Mouse (Mus musculus) heart, embryonic 12.5 days (tissue): ENCODE results near the gene Zfp580. TPM values are rescaled to one million over a fixed set of nuclear protein-coding genes. Genes with fewer than 3 reads are reported as not detected.
A peak's percentile ranks its signal among the peaks of the same experiment; 100 is the strongest.

Source experiments
- ATAC-seq: fragments of 200-750 bp; cut with Nextera tagmentation; 2 replicates; pipeline ENCODE4 v1.8.0; 2017; ENCODE audit warnings: moderate TSS enrichment, moderate library complexity; ENCODE audit not compliant: insufficient number of reproducible peaks, low FRiP score
- H3K27ac ChIP-seq: fragments of 300-500 bp; sonication (generic); 2 replicates; pipeline ENCODE4 v1.5.1; 2016; ENCODE audit warnings: mild to moderate bottlenecking, moderate library complexity; ENCODE audit not compliant: poor library complexity, severe bottlenecking
- H3K27me3 ChIP-seq: fragments of 300-500 bp; sonication (generic); replicated peaks from 2 replicates; pipeline ENCODE4 v1.6.1; 2016; ENCODE audit warnings: mild to moderate bottlenecking, moderate library complexity
- H3K36me3 ChIP-seq: fragments of 300-500 bp; sonication (generic); 2 replicates; pipeline ENCODE4 v1.6.1; 2016; ENCODE audit warnings: mild to moderate bottlenecking, moderate library complexity
- H3K4me1 ChIP-seq: fragments of 300-500 bp; sonication (generic); replicated peaks from 2 replicates; pipeline ENCODE4 v1.6.1; 2016; ENCODE audit warnings: mild to moderate bottlenecking
- H3K4me2 ChIP-seq: fragments of 300-500 bp; sonication (generic); 2 replicates; pipeline ENCODE4 v1.6.1; 2016; ENCODE audit warnings: mild to moderate bottlenecking, moderate library complexity
- H3K4me3 ChIP-seq: fragments of 300-500 bp; sonication (generic); 2 replicates; pipeline ENCODE4 v1.5.1; 2016; ENCODE audit warnings: mild to moderate bottlenecking
- H3K9ac ChIP-seq: fragments of 300-500 bp; sonication (generic); 2 replicates; pipeline ENCODE4 v1.6.1; 2016; ENCODE audit warnings: mild to moderate bottlenecking, moderate library complexity
- H3K9me3 ChIP-seq: fragments of 300-500 bp; sonication (generic); replicated peaks from 2 replicates; pipeline ENCODE4 v1.6.1; 2016; ENCODE audit warnings: mild to moderate bottlenecking, moderate library complexity
- WGBS: fragments of 180-500 bp; shearing (Covaris S2); methylation state at CpG from one replicate; pipeline ENCODE4 v1.1.7; 2016; 5-methylcytosine and 5-hydroxymethylcytosine counted together
- polyA plus RNA-seq: library from polyadenylated mRNA; unstranded; fragments of >200 nt; fragmentation: Nextera tagmentation; extraction: Ambion mirVana; gene quantifications from 2 replicates; pipeline ENCODE4 v1.2.1, GENCODE M21; 2016

Gene Zfp580
- polyA plus RNA-seq, 1 experiment from 2014 or later = 16.6 TPM

- Histone ChIP-seq H3K27me3 (peaks cover 72% of the 10 kb centered on the region), H3K9me3 (no peaks in the 10 kb centered on the region), H3K4me2 (peak overlapping the region; percentile 64), H3K27ac (no peak overlapping the region), H3K9ac (peak overlapping the region; percentile 57), H3K4me3 (peak overlapping the region; percentile 42), H3K36me3 (no peaks in the 10 kb centered on the region), H3K4me1 (peaks cover 42% of the 10 kb centered on the region)
- WGBS = 3% methylated on average over 44 of the region's 55 CpGs
- no peak for ATAC-seq
These were observed 5.4 kb downstream of the Zfp580 start for GRCm38 (mm10) chr7:5056651-5057263.

- Histone ChIP-seq H3K36me3 (no peaks in the 10 kb centered on the region), H3K9me3 (no peaks in the 10 kb centered on the region), H3K4me1 (peaks cover 35% of the 10 kb centered on the region), H3K9ac (no peak overlapping the region), H3K4me3 (peak overlapping the region; percentile 42; the same call in 1 of the 2 replicates), H3K4me2 (peak overlapping the region; percentile 64; the same call in 1 of the 2 replicates), H3K27ac (no peak overlapping the region), H3K27me3 (peaks cover 66% of the 10 kb centered on the region)
- WGBS = 31% methylated on average over 8 of the region's 8 CpGs
- ATAC-seq = no peak
These were observed 6.0 kb downstream of the Zfp580 start for GRCm38 (mm10) chr7:5057381-5057780.

DNA sequence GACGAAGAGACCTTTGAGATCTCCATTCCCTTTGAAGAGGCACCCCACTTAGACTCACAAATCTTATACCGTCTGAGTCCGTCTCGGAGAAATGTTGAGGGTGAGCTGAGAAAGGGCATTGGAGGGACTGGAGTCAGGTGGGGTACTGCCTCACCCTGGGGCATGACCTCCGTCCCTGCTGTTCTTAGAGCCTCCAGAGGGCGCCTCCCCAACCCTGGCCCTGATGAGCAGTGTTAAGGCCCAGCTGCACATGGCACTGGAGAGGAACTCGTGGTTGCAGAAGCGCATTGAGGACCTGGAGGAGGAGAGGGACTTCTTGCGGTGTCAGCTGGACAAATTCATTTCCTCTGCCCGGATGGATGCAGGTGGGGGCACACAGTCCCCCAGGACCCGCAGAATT lies 6.5 kb downstream of the Zfp580 start:
- H3K27ac ChIP-seq = no peak overlapping the region
- H3K9ac ChIP-seq = no peak overlapping the region
- peaks cover 61% of the 10 kb centered on the region for H3K27me3 ChIP-seq
- no peak overlapping the region for H3K4me3 ChIP-seq
- no peak for ATAC-seq
- WGBS = 32% methylated on average over 11 of the region's 11 CpGs
- no peaks in the 10 kb centered on the region for H3K36me3 ChIP-seq
- no peaks in the 10 kb centered on the region for H3K9me3 ChIP-seq
- H3K4me2 ChIP-seq = no peak overlapping the region
- H3K4me1 ChIP-seq = peaks cover 31% of the 10 kb centered on the region

GRCm38 (mm10) chr7:5058631-5059030 lies 7.3 kb downstream of the Zfp580 start:
- no peaks in the 10 kb centered on the region for H3K36me3 ChIP-seq
- H3K27ac ChIP-seq = no peak overlapping the region
- peaks cover 28% of the 10 kb centered on the region for H3K4me1 ChIP-seq
- WGBS = 77% methylated on average over 1 of the region's 1 CpGs
- no peak overlapping the region for H3K9ac ChIP-seq
- H3K27me3 ChIP-seq = peaks cover 53% of the 10 kb centered on the region
- H3K4me3 ChIP-seq = no peak overlapping the region
- ATAC-seq = no peak
- no peak overlapping the region for H3K4me2 ChIP-seq
- H3K9me3 ChIP-seq = no peaks in the 10 kb centered on the region

DNA sequence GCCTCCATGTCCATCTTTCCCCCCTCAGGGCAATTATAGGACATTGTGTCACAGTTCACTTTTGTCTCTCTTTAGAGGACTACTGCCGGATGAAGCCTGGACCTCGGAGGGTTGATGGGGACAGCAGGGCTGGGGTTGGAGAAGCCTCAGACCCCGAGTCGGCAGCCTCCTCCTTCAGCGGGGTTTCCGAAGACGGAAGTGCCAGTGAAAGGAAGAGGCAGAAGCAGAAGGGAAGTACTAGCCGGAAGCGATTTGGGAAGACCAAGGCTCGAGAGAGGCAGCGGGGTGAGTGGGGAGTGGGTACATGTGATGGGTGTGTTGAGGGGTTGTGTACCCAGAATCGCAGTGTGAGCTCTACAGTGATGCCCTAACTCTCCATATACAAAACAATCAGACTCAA lies 8.1 kb downstream of the Zfp580 start:
- Histone ChIP-seq H3K36me3 (no peaks in the 10 kb centered on the region), H3K27ac (no peak overlapping the region), H3K27me3 (peaks cover 45% of the 10 kb centered on the region), H3K4me1 (peaks cover 30% of the 10 kb centered on the region), H3K9me3 (no peaks in the 10 kb centered on the region), H3K9ac (no peak overlapping the region), H3K4me2 (peak overlapping the region; percentile 92; the same call in 1 of the 2 replicates), H3K4me3 (no peak overlapping the region)
- WGBS = 91% methylated on average over 12 of the region's 12 CpGs
- no peak for ATAC-seq

GRCm38 (mm10) chr7:5060239-5060731 lies 8.9 kb downstream of the Zfp580 start:
- H3K27ac ChIP-seq = peak overlapping the region; percentile 99
- peak overlapping the region; percentile 92 for H3K4me2 ChIP-seq
- H3K4me1 ChIP-seq = peaks cover 33% of the 10 kb centered on the region
- H3K9ac ChIP-seq = peak overlapping the region; percentile 93
- peaks cover 37% of the 10 kb centered on the region for H3K27me3 ChIP-seq
- H3K4me3 ChIP-seq = peak overlapping the region; percentile 83
- no peak for ATAC-seq
- no peaks in the 10 kb centered on the region for H3K36me3 ChIP-seq
- 2% methylated on average over 27 of the region's 27 CpGs for WGBS
- H3K9me3 ChIP-seq = no peaks in the 10 kb centered on the region

- peak overlapping the region; percentile 83 for H3K4me3 ChIP-seq
- peaks cover 5% of the 10 kb centered on the region for H3K36me3 ChIP-seq
- peak overlapping the region; percentile 92 for H3K4me2 ChIP-seq
- H3K9ac ChIP-seq = peak overlapping the region; percentile 93
- under 1% methylated on average over 60 of the region's 60 CpGs for WGBS
- H3K27ac ChIP-seq = peak overlapping the region; percentile 99
- H3K9me3 ChIP-seq = no peaks in the 10 kb centered on the region
- H3K27me3 ChIP-seq = peaks cover 28% of the 10 kb centered on the region
- ATAC-seq = peak; percentile 91
- peaks cover 42% of the 10 kb centered on the region for H3K4me1 ChIP-seq
These were observed 9.8 kb downstream of the Zfp580 start for GRCm38 (mm10) chr7:5060944-5061773.

- Histone ChIP-seq H3K27ac (peak within 1 kb of the TSS; percentile 99), H3K9me3 (no peaks in the 10 kb centered on the region), H3K36me3 (peaks cover 12% of the 10 kb centered on the region), H3K27me3 (peaks cover 21% of the 10 kb centered on the region), H3K4me2 (peak within 1 kb of the TSS; percentile 92), H3K4me1 (peaks cover 43% of the 10 kb centered on the region), H3K9ac (peak within 1 kb of the TSS; percentile 93), H3K4me3 (peak within 1 kb of the TSS; percentile 83)
- ATAC-seq = peak; percentile 88
- under 1% methylated on average over 53 of the region's 65 CpGs for WGBS
These were observed 10.5 kb downstream of the Zfp580 start, which contains the start of gene U2af2 for GRCm38 (mm10) chr7:5061774-5062359. Gene U2af2, plus strand, starts transcription at chr7:5062143.

- Histone ChIP-seq H3K9me3 (no peaks in the 10 kb centered on the region), H3K36me3 (peaks cover 18% of the 10 kb centered on the region), H3K4me1 (peaks cover 41% of the 10 kb centered on the region), H3K4me2 (peak overlapping the region; percentile 92), H3K9ac (peak overlapping the region; percentile 93), H3K27me3 (peaks cover 15% of the 10 kb centered on the region), H3K4me3 (peak overlapping the region; percentile 83), H3K27ac (peak overlapping the region; percentile 99)
- peak; percentile 75 for ATAC-seq
- under 1% methylated on average over 51 of the region's 51 CpGs for WGBS
These were observed 11.1 kb downstream of the Zfp580 start for GRCm38 (mm10) chr7:5062360-5063001.

DNA sequence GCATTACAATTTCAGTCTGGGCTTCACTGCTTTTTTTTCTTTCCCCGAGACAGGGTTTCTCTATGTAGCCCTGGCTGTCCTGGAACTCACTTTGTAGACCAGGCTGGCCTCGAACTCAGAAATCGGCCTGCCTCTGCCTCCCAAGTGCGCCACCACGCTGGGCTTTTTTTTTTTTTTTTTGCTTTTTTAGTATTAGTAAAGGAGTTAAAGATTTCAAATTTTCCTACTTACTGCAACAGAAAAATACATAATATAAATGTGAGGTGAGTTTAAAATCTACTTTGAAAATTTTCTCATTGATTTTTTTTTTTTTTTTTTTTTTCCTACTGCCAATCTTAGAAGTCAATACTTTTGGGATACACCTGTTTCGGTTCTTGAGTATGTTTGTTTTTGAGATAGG lies 13.5 kb downstream of the Zfp580 start:
- Histone ChIP-seq H3K36me3 (peaks cover 42% of the 10 kb centered on the region), H3K27me3 (no peaks in the 10 kb centered on the region), H3K4me2 (no peak overlapping the region), H3K9ac (no peak overlapping the region), H3K4me3 (no peak overlapping the region), H3K4me1 (peaks cover 39% of the 10 kb centered on the region), H3K27ac (no peak overlapping the region), H3K9me3 (no peaks in the 10 kb centered on the region)
- WGBS = 90% methylated on average over 6 of the region's 6 CpGs
- ATAC-seq = no peak
